Mouse (Mus musculus): ENCODE results near the gene Ikzf5. TPM values are rescaled to one million over a fixed set of nuclear protein-coding genes. Genes with fewer than 3 reads are reported as not detected.
"Not testable (repeated sequence)": the region's sequence is repeated elsewhere in the genome, so short reads cannot be mapped to it uniquely, and the experiment has no call there.

Gene Ikzf5
- 3.4 and 3.7 TPM in 2 replicates for polyA plus RNA-seq (2012; ENCODE audit: insufficient read depth, low replicate concordance)

DNA sequence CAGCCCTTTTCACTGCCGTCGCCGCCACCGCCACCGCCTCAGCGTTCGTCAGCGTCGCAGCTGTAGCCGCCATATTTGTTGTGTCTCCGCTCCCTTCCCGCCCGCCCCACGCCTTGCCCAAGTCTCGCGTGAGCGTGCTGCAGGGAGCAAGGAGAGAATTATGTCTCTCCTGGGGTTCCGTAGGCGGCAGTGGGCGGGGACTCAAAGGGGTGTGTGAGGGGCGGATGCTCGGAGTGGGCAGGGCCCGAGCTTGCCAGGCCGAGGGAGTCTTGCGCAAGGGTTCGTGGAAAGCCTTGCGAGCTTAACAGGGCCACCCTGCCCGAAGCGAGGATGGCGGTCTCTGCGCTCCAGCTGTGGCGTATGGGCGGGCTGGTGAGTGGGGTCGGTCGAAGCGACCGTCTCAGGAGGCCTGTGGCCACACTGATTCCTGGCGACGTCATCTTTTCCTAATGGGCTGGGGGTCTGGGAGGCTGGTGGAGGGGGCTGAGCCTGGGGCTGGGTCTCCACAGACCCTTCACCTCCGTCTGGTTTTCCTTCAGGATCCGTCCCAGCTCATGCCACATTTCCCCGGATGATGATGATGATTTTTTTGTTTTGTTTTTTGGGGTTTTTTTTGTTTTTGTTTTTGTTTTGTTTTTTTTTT is at the start of gene Ikzf5, which contains the start of gene Acadsb:
Gene Ikzf5 (minus strand): TSS at position 106 of the 643 bp plus-strand sequence.
Gene Acadsb (plus strand): TSS at position 186 of the 643 bp plus-strand sequence.
- H3K36me3 ChIP-seq (replicated peaks; ENCODE audit: low read length): peaks cover 8% of the 10 kb centered on the region
- peaks cover 3% of the 10 kb centered on the region for H3K27me3 ChIP-seq (replicated peaks)
- no peaks in the 10 kb centered on the region for H3K9me3 ChIP-seq
- TF ChIP-seq FLI1 (IDR thresholded peaks at IDR 0.05; ENCODE audit: low read length) (no peak), GATA1 (IDR thresholded peaks at IDR 0.05; ENCODE audit: borderline replicate concordance, low read length) (no peak)
- H3K4me1 ChIP-seq: peaks cover 25% of the 10 kb centered on the region
- peak within 1 kb of the TSS; percentile 100 for H3K4me3 ChIP-seq (replicated peaks)

DNA sequence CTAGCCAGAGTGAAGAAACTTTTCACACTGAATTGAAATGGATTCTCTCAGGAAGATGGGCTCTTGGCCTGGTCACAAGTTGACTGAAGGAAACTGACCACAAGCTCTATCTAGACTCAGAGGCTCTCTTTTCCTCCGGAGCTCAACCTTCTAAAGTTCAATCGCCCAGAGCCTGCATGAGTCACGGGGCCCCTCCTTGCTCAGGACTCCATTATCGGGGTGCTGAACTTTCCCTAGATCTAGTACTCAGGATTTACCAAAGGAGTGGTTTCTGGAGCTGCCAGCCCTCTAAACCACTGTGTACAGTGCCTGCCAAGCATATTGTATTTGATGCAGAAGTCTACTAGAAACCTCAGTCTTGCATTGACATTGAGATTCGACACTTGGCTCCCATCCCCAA is 46.4 kb upstream of the Ikzf5 start:
- Histone ChIP-seq H3K4me3 (replicated peaks) (no peak overlapping the region), H3K4me1 (no peaks in the 10 kb centered on the region), H3K9me3 (peaks cover 1% of the 10 kb centered on the region; the same call in 1 of the 2 replicates), H3K36me3 (replicated peaks; ENCODE audit: low read length) (no peaks in the 10 kb centered on the region), H3K27me3 (replicated peaks) (peaks cover 2% of the 10 kb centered on the region)
- TF ChIP-seq GATA1 (IDR thresholded peaks at IDR 0.05; ENCODE audit: borderline replicate concordance, low read length) (no peak), FLI1 (IDR thresholded peaks at IDR 0.05; ENCODE audit: low read length) (no peak)

DNA sequence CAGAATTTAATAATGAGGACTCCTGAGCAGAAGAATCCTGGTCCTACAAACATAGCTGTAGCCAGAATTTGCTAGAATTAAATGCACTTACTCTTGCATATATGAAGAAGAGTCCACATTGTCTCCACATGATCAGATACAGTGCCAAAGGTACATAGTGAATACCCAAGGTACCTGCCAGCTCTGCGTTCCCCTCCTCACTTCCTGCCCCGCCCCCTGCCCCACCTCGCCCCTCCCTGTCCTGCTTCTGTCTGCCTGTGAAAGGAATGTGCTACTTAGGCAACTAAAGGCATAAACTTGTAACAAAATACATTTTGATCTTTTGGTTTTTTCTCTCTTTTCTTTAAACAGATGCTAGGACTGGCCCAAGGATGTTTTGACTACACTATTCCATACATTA is 26.7 kb upstream of the Ikzf5 start:
- Histone ChIP-seq H3K36me3 (replicated peaks; ENCODE audit: low read length) (peaks cover 8% of the 10 kb centered on the region), H3K4me1 (peaks cover 3% of the 10 kb centered on the region; the same call in 1 of the 2 replicates), H3K9me3 (no peaks in the 10 kb centered on the region), H3K27me3 (replicated peaks) (no peaks in the 10 kb centered on the region), H3K4me3 (replicated peaks) (no peak overlapping the region)
- no peak for TF ChIP-seq GATA1 (IDR thresholded peaks at IDR 0.05; ENCODE audit: borderline replicate concordance, low read length)
- TF ChIP-seq FLI1 (IDR thresholded peaks at IDR 0.05; ENCODE audit: low read length): no peak

DNA sequence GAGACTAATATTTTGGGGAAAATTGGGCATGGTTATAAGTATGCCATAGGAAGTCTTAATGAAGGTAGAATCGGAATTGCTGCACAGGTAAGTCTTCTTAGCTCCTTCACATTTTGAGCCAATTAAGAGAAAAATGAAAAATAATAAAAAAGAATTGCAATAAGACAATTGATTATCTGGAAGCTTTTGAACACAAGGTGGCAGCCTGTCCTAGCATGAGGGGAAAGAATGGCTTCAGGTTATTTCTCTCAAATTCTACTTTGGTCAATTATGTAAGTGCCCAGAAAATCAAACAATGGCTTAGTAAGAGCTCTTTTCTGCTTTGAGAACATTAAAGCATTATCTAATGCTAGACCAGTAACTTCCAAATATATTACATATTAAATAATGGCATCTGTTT is 24.0 kb upstream of the Ikzf5 start:
- peaks cover 3% of the 10 kb centered on the region; the same call in 1 of the 2 replicates for H3K4me1 ChIP-seq
- peaks cover 17% of the 10 kb centered on the region for H3K36me3 ChIP-seq (replicated peaks; ENCODE audit: low read length)
- no peak for TF ChIP-seq FLI1 (IDR thresholded peaks at IDR 0.05; ENCODE audit: low read length)
- TF ChIP-seq GATA1 (IDR thresholded peaks at IDR 0.05; ENCODE audit: borderline replicate concordance, low read length): no peak
- peaks cover 5% of the 10 kb centered on the region; the same call in 1 of the 2 replicates for H3K9me3 ChIP-seq
- no peaks in the 10 kb centered on the region for H3K27me3 ChIP-seq (replicated peaks)
- H3K4me3 ChIP-seq (replicated peaks): no peak overlapping the region

DNA sequence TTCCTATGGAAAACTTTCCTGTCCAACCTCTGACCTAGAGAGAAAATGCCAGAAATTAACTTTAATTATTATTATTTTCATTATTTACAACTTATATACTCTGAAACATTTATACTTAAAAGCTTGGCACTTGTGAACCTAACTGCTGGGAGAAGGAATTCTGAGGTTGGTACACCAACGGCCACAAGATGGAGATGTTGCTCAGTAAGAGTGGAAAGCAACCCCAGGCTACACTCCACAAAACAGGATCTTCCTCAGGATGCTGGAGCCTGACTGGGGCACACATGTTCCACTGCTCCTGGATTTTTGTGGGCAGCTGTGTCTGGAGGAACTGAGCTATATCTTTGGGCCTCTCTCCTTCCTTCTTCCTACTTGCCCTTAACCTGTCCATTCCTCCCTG is 21.9 kb upstream of the Ikzf5 start:
- Histone ChIP-seq H3K9me3 (peaks cover 5% of the 10 kb centered on the region; the same call in 1 of the 2 replicates), H3K36me3 (replicated peaks; ENCODE audit: low read length) (peaks cover 26% of the 10 kb centered on the region), H3K27me3 (replicated peaks) (no peaks in the 10 kb centered on the region), H3K4me3 (replicated peaks) (no peak overlapping the region), H3K4me1 (peaks cover 3% of the 10 kb centered on the region; the same call in 1 of the 2 replicates)
- TF ChIP-seq FLI1 (IDR thresholded peaks at IDR 0.05; ENCODE audit: low read length): no peak
- TF ChIP-seq GATA1 (IDR thresholded peaks at IDR 0.05; ENCODE audit: borderline replicate concordance, low read length): no peak

DNA sequence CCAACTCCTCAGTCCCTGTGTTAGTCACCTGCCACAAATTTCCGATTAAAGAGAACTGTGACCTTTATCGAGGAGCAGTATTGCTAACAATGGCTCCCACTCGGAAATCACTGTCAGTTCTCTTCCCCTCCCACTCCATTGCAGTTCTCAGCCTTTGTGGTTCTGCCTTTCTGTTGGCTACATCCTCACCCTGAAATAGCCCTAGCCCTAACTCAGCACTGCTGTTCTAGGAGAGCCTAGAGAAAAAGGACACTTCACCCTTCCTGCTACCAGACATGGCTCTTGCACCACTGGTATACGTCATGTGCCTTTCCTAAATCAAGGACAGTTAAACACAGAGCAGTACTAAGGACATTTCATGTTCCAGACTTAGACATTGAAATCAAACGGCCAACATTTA is 17.0 kb upstream of the Ikzf5 start:
- Histone ChIP-seq H3K36me3 (replicated peaks; ENCODE audit: low read length) (peaks cover 29% of the 10 kb centered on the region), H3K4me3 (replicated peaks) (no peak overlapping the region), H3K27me3 (replicated peaks) (no peaks in the 10 kb centered on the region), H3K4me1 (0 out of 2 replicates have a peak, but pooled peaks cover 3% of the 10 kb centered on the region), H3K9me3 (peaks cover 15% of the 10 kb centered on the region)
- TF ChIP-seq FLI1 (IDR thresholded peaks at IDR 0.05; ENCODE audit: low read length): no peak
- TF ChIP-seq GATA1 (IDR thresholded peaks at IDR 0.05; ENCODE audit: borderline replicate concordance, low read length): no peak

DNA sequence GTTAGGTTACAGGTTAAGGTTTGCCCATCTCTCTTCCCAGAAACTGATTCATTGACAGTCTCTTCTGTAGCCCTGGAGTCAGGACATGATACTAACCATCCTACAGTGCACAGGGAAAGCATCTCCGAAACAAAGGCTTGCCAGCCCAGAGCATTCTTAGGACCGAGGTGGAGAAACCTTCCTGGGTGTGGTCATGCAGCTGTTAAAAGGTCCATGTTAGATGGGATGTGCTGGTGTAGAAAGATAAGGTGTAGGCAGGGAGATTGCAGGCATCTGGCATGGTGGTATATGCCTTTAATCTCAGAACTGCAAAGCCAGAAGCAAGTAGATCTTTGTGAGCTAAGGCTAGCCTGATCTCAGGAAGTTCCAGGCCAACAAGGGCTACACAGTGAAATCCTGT is 14.6 kb upstream of the Ikzf5 start:
- H3K36me3 ChIP-seq (replicated peaks; ENCODE audit: low read length): peaks cover 16% of the 10 kb centered on the region
- no peak for TF ChIP-seq GATA1 (IDR thresholded peaks at IDR 0.05; ENCODE audit: borderline replicate concordance, low read length)
- no peak for TF ChIP-seq FLI1 (IDR thresholded peaks at IDR 0.05; ENCODE audit: low read length)
- no peaks in the 10 kb centered on the region for H3K27me3 ChIP-seq (replicated peaks)
- peaks cover 3% of the 10 kb centered on the region; the same call in 1 of the 2 replicates for H3K4me1 ChIP-seq
- H3K4me3 ChIP-seq (replicated peaks): no peak overlapping the region
- H3K9me3 ChIP-seq: peaks cover 10% of the 10 kb centered on the region

DNA sequence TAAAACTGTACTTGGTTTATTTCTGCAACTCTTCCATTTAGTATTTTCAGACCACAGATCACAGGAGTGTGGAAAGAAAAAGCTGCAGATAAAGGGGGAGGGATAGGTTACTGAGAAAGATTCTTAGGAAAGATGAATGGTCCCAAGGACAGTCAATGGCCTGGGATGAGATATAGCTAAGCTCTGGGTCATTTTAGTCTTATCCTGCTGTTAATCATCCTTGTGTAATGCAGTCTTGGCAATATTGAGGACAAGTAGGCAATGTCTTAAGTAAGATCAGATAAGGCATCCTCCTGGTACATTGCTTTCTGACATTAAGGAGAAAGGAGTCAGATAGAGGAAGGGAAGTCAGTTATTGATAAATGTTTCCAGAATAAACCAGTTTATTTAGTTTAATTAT is 7.3 kb upstream of the Ikzf5 start:
- no peak for TF ChIP-seq FLI1 (IDR thresholded peaks at IDR 0.05; ENCODE audit: low read length)
- no peak for TF ChIP-seq GATA1 (IDR thresholded peaks at IDR 0.05; ENCODE audit: borderline replicate concordance, low read length)

DNA sequence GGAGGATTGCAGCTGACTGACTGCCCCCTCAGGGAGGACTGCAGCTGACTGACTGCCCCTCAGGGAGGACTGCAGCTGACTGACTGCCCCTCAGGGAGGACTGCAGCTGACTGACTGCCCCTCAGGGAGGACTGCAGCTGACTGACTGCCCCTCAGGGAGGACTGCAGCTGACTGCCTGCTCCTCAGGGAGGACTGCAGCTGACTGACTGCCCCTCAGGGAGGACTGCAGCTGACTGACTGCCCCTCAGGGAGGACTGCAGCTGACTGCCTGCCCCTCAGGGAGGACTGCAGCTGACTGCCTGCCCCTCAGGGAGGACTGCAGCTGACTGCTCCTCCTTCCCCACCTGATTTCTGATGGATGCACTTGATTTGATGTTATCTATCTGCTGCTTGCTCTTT is 6.4 kb upstream of the Ikzf5 start:
- not testable (repeated sequence) for H3K27me3 ChIP-seq (replicated peaks); H3K4me3 ChIP-seq (replicated peaks); H3K4me1 ChIP-seq; H3K36me3 ChIP-seq (replicated peaks; ENCODE audit: low read length); H3K9me3 ChIP-seq

More for the DNA sequence above, 7.3 kb upstream of the Ikzf5 start:
- no peak overlapping the region for H3K4me3 ChIP-seq (replicated peaks)
- no peaks in the 10 kb centered on the region for H3K36me3 ChIP-seq (replicated peaks; ENCODE audit: low read length)
- H3K27me3 ChIP-seq (replicated peaks): peaks cover 3% of the 10 kb centered on the region
- H3K4me1 ChIP-seq: peaks cover 10% of the 10 kb centered on the region
- H3K9me3 ChIP-seq: peaks cover under 1% of the 10 kb centered on the region; the same call in 1 of the 2 replicates

DNA sequence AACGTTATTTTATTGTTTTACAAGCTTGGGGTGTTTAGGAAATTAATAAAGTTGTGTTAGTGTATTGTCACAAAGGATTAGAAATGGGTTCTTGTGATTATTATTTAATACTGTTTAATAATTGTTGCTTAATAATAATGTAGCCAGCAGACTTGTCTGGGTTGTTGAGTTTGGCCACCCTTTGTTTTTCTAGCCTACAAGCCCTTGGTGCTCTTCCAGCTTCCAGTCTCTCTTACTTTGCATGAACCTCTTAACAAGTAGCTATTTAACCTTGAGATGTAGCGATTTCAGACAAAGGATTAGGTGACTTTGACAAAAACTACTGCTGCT is 1.6 kb upstream of the Ikzf5 start:
- Histone ChIP-seq H3K9me3 (no peaks in the 10 kb centered on the region), H3K4me3 (replicated peaks) (no peak overlapping the region), H3K36me3 (replicated peaks; ENCODE audit: low read length) (peaks cover 6% of the 10 kb centered on the region), H3K4me1 (peaks cover 25% of the 10 kb centered on the region), H3K27me3 (replicated peaks) (peaks cover 3% of the 10 kb centered on the region)
- TF ChIP-seq GATA1 (IDR thresholded peaks at IDR 0.05; ENCODE audit: borderline replicate concordance, low read length): no peak
- TF ChIP-seq FLI1 (IDR thresholded peaks at IDR 0.05; ENCODE audit: low read length): no peak

Data from megakaryocyte, embryonic 14.5 days (primary cell).